Mouse (Mus musculus): Measurements from ENCODE around the gene Pcnx2.

DNA sequence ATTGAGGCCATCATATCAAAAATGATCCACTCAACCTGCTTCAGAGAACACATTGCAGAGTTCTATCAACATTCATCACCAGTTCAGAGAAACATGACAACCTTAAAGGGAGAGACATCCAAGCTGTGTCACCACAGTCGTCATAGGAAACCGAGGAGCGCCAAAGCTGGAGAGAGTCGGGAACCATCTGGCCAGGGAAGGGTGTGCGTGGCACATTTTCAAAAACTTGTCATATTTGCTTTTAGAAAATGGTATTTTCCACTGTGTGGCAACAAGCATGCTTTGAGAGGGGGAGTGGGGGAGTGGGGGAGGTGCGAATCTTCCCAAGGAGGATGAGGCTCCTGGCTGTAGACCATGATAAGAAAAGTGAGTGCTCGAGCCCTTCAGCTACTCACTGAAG is 78.3 kb downstream of the Pcnx2 start:
- TF ChIP-seq GATA1 (IDR thresholded peaks at IDR 0.05; ENCODE audit: borderline replicate concordance, low read length): no peak
- TF ChIP-seq FLI1 (IDR thresholded peaks at IDR 0.05; ENCODE audit: low read length): no peak
